Mouse (Mus musculus) liver, embryonic 14.5 days (tissue): Measurements from ENCODE around the gene Wipf2.
A peak's percentile ranks its signal among the peaks of the same experiment; 100 is the strongest.

Experiments used
- CTCF ChIP-seq: IDR thresholded peaks from 2 replicates; pipeline ENCODE4 v1.5.1; 2016; ENCODE audit warnings: antibody characterized with exemption, low read depth, control low read depth
- EP300 ChIP-seq: IDR thresholded peaks from 2 replicates; pipeline ENCODE4 v1.6.1; 2016; ENCODE audit warnings: antibody characterized with exemption, low read depth

DNA sequence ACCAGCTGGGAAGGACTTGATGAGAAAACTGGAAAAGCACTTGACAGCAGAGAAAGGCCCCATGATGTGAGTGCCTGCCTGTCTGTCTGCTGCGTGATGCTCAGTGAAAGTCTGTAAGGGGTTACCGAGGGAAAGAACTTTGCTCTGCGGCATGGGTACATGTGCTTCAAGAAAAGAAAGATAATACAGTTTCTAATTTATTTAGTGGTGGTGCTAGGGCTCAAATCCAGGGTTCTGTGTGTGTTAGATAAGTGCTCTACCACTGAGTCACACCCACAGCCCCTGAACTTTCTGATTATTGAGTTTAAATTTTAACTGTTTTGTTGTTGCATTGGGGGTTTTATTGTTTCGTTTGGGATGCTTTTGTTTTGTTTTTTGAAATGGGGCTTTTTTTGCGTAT is 48.1 kb downstream of the Wipf2 start:
- TF ChIP-seq CTCF, result no peak
- TF ChIP-seq EP300, result peak; percentile 82
